Mouse (Mus musculus) myocyte (in vitro differentiated cells): ENCODE results near the gene Ankrd52.

ENCODE experiments used
- CEBPB ChIP-seq: IDR thresholded peaks from 2 replicates; pipeline ENCODE4 v1.6.1; 2011; ENCODE audit warnings: mild to moderate bottlenecking, moderate library complexity; ENCODE audit not compliant: poor library complexity, insufficient read depth, severe bottlenecking
- MAX ChIP-seq: IDR thresholded peaks from one replicate; pipeline ENCODE4 v1.6.1; 2011; ENCODE audit warnings: low read depth, mild to moderate bottlenecking, control low read depth
- MYOD1 ChIP-seq, 3 experiments: IDR thresholded peaks; one replicate each; pipeline ENCODE4 v1.6.1; 2011; ENCODE audit warnings: control low read depth in 2 of 3, low read depth in 2 of 3, mild to moderate bottlenecking in 2 of 3, moderate library complexity in 1 of 3; ENCODE audit not compliant: insufficient read length in 2 of 3, control insufficient read depth in 1 of 3
- POLR2A ChIP-seq: IDR thresholded peaks from one replicate; pipeline ENCODE4 v1.6.1; 2011; ENCODE audit warnings: low read depth, mild to moderate bottlenecking, control low read depth, moderate library complexity; ENCODE audit not compliant: insufficient read length
- TCF3 ChIP-seq: IDR thresholded peaks from one replicate; pipeline ENCODE4 v1.6.1; 2011; ENCODE audit warnings: low read depth, control low read depth; ENCODE audit not compliant: insufficient read length
- USF1 ChIP-seq: IDR thresholded peaks from one replicate; pipeline ENCODE4 v1.6.1; 2011; ENCODE audit warnings: low read depth, mild to moderate bottlenecking, control low read depth, moderate library complexity

- TF ChIP-seq POLR2A: no peak
- no peak for TF ChIP-seq MYOD1 (IDR thresholded peaks at IDR 0.05; ENCODE audit: control insufficient read depth in 1 of 3, insufficient read length in 2 of 3, low read depth in 2 of 3)
- no peak for TF ChIP-seq USF1
- no peak for TF ChIP-seq MAX
- no peak for TF ChIP-seq TCF3
- no peak for TF ChIP-seq CEBPB
Observed at GRCm38 (mm10) chr10:128442718-128443117, 65.8 kb downstream of the Ankrd52 start.
